Mouse (Mus musculus) myocyte (in vitro differentiated cells): ENCODE data around the gene Olfr465-ps1. TPM values are rescaled to one million over a fixed set of nuclear protein-coding genes. Genes with fewer than 3 reads are reported as not detected.

Experiments
- H3K27me3 ChIP-seq: one replicate; pipeline ENCODE4 v1.6.1; 2011; ENCODE audit not compliant: control insufficient read depth, insufficient read depth, insufficient read length
- H3K36me3 ChIP-seq: one replicate; pipeline ENCODE4 v1.6.1; 2011; ENCODE audit not compliant: control insufficient read depth, insufficient read depth
- H3K4me2 ChIP-seq: one replicate; pipeline ENCODE4 v1.6.1; 2011; ENCODE audit warnings: low read depth, control low read depth
- H3K4me3 ChIP-seq: one replicate; pipeline ENCODE4 v1.5.1; 2011; ENCODE audit warnings: mild to moderate bottlenecking, control low read depth, moderate library complexity
- H3K79me2 ChIP-seq: one replicate; pipeline ENCODE4 v1.6.1; 2011; ENCODE audit not compliant: control insufficient read depth, insufficient read depth
- H3ac ChIP-seq: one replicate; pipeline ENCODE4 v1.6.1; 2011; ENCODE audit not compliant: control insufficient read depth, insufficient read length
- CEBPB ChIP-seq: IDR thresholded peaks from 2 replicates; pipeline ENCODE4 v1.6.1; 2011; ENCODE audit warnings: mild to moderate bottlenecking, moderate library complexity; ENCODE audit not compliant: poor library complexity, insufficient read depth, severe bottlenecking
- E2F4 ChIP-seq: IDR thresholded peaks from one replicate; pipeline ENCODE4 v1.6.1; 2011; ENCODE audit warnings: mild to moderate bottlenecking, control low read depth, moderate library complexity; ENCODE audit not compliant: insufficient read depth
- MAX ChIP-seq: IDR thresholded peaks from one replicate; pipeline ENCODE4 v1.6.1; 2011; ENCODE audit warnings: low read depth, mild to moderate bottlenecking, control low read depth
- MYOD1 ChIP-seq, 3 experiments: IDR thresholded peaks; one replicate each; pipeline ENCODE4 v1.6.1; 2011; ENCODE audit warnings: control low read depth in 2 of 3, low read depth in 2 of 3, mild to moderate bottlenecking in 2 of 3, moderate library complexity in 1 of 3; ENCODE audit not compliant: insufficient read length in 2 of 3, control insufficient read depth in 1 of 3
- MYOG ChIP-seq, 3 experiments: IDR thresholded peaks; one replicate each; pipeline ENCODE4 v1.6.1; 2011; ENCODE audit warnings: control low read depth in 2 of 3, low read depth in 2 of 3, mild to moderate bottlenecking in 2 of 3; ENCODE audit not compliant: insufficient read length in 2 of 3, control insufficient read depth in 1 of 3, insufficient read depth in 1 of 3
- POLR2A ChIP-seq: IDR thresholded peaks from one replicate; pipeline ENCODE4 v1.6.1; 2011; ENCODE audit warnings: low read depth, mild to moderate bottlenecking, control low read depth, moderate library complexity; ENCODE audit not compliant: insufficient read length
- POLR2AphosphoS2 ChIP-seq: IDR thresholded peaks from one replicate; pipeline ENCODE4 v1.6.1; 2011; ENCODE audit warnings: low read depth, control low read depth; ENCODE audit not compliant: insufficient read length
- REST ChIP-seq: IDR thresholded peaks from one replicate; pipeline ENCODE4 v1.6.1; 2011; ENCODE audit warnings: mild to moderate bottlenecking, control low read depth, moderate library complexity; ENCODE audit not compliant: insufficient read depth, insufficient read length
- SRF ChIP-seq: IDR thresholded peaks from one replicate; pipeline ENCODE4 v1.6.1; 2011; ENCODE audit warnings: low read depth; ENCODE audit not compliant: control insufficient read depth, insufficient read length
- TCF12 ChIP-seq: IDR thresholded peaks from one replicate; pipeline ENCODE4 v1.6.1; 2011; ENCODE audit warnings: mild to moderate bottlenecking, control low read depth; ENCODE audit not compliant: poor library complexity, insufficient read depth, severe bottlenecking
- TCF3 ChIP-seq: IDR thresholded peaks from one replicate; pipeline ENCODE4 v1.6.1; 2011; ENCODE audit warnings: low read depth, control low read depth; ENCODE audit not compliant: insufficient read length
- USF1 ChIP-seq: IDR thresholded peaks from one replicate; pipeline ENCODE4 v1.6.1; 2011; ENCODE audit warnings: low read depth, mild to moderate bottlenecking, control low read depth, moderate library complexity
- polyA plus RNA-seq: library from polyadenylated mRNA; unstranded; fragments of >200 nt; fragmentation: generic; extraction: Trizol; gene quantifications from one replicate; pipeline ENCODE4 v1.2.1, GENCODE M21; 2012; ENCODE audit warnings: missing spikeins

Gene Olfr465-ps1
- not detected for polyA plus RNA-seq

GRCm38 (mm10) chr13:65137789-65138188, at the start of gene Olfr465-ps1:
Gene Olfr465-ps1, plus strand, starts transcription at chr13:65138089.
- Histone ChIP-seq H3K79me2 (no peaks in the 10 kb centered on the region), H3K4me3 (no peak within 1 kb of the TSS), H3K27me3 (no peaks in the 10 kb centered on the region), H3ac (no peak within 1 kb of the TSS), H3K4me2 (no peak within 1 kb of the TSS), H3K36me3 (no peaks in the 10 kb centered on the region)
- TF ChIP-seq MYOG (IDR thresholded peaks at IDR 0.05; ENCODE audit: control insufficient read depth in 1 of 3, insufficient read depth in 1 of 3, insufficient read length in 2 of 3, low read depth in 2 of 3), result no peak
- no peak for TF ChIP-seq POLR2A
- no peak for TF ChIP-seq REST
- TF ChIP-seq TCF12, result no peak
- no peak for TF ChIP-seq MAX
- TF ChIP-seq POLR2AphosphoS2, result no peak
- TF ChIP-seq TCF3, result no peak
- TF ChIP-seq E2F4, result no peak
- TF ChIP-seq SRF, result no peak
- no peak for TF ChIP-seq MYOD1 (IDR thresholded peaks at IDR 0.05; ENCODE audit: control insufficient read depth in 1 of 3, insufficient read length in 2 of 3, low read depth in 2 of 3)
- TF ChIP-seq CEBPB, result no peak
- no peak for TF ChIP-seq USF1

DNA sequence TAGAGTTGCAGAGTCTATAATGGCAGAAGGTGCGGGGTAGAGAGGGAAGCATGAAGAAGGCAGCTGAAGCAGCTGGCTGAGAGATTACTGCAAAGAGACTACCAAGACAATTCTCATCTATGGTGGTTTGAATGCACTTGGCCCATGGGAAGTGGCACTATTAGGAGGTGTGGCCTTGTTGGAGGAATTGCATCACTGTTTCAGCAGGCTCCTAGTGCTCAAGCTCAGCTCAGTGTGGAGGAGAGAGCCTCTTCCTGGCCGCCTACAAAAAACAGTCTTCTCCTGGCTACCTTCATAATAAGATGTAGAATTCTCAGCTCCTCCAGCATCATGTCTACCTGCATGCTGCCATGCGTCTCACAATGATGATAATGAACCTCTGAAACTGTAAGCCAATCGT, 42.0 kb upstream of the Olfr465-ps1 start:
- Histone ChIP-seq H3K4me3 (no peak overlapping the region), H3K79me2 (peaks cover 10% of the 10 kb centered on the region), H3ac (no peak overlapping the region), H3K4me2 (no peak overlapping the region), H3K36me3 (no peaks in the 10 kb centered on the region), H3K27me3 (no peaks in the 10 kb centered on the region)
- no peak for TF ChIP-seq CEBPB
- no peak for TF ChIP-seq POLR2AphosphoS2
- TF ChIP-seq MAX, result no peak
- TF ChIP-seq SRF, result no peak
- no peak for TF ChIP-seq E2F4
- no peak for TF ChIP-seq REST
- TF ChIP-seq TCF3, result no peak
- no peak for TF ChIP-seq MYOD1 (IDR thresholded peaks at IDR 0.05; ENCODE audit: control insufficient read depth in 1 of 3, insufficient read length in 2 of 3, low read depth in 2 of 3)
- no peak for TF ChIP-seq USF1
- TF ChIP-seq POLR2A, result no peak
- no peak for TF ChIP-seq TCF12
- no peak for TF ChIP-seq MYOG (IDR thresholded peaks at IDR 0.05; ENCODE audit: control insufficient read depth in 1 of 3, insufficient read depth in 1 of 3, insufficient read length in 2 of 3, low read depth in 2 of 3)

DNA sequence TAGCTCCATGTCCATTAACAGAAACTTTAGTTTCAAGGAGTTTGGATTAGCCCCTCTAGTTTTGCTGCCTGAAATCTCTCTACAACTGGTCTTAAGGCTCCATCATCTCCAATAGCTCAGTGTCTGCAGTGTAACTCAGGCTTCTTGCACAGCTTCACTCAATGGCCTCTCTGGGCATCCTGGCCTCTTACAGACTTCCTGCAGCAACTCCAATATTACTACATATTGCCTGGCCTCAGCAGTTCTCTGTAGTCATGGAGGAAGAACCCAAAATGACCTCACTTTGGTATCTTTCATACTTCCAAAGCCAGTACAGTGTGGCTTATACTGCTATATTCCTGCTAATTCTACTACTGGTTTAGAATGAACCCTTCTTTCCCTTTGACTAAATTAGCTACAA, 40.9 kb upstream of the Olfr465-ps1 start:
- no peak overlapping the region for H3ac ChIP-seq
- no peak overlapping the region for H3K4me2 ChIP-seq
- peaks cover 16% of the 10 kb centered on the region for H3K79me2 ChIP-seq
- H3K4me3 ChIP-seq, result no peak overlapping the region
- no peaks in the 10 kb centered on the region for H3K27me3 ChIP-seq
- no peaks in the 10 kb centered on the region for H3K36me3 ChIP-seq
- TF ChIP-seq CEBPB, result no peak
- TF ChIP-seq SRF, result no peak
- no peak for TF ChIP-seq POLR2A
- no peak for TF ChIP-seq TCF12
- no peak for TF ChIP-seq E2F4
- no peak for TF ChIP-seq TCF3
- no peak for TF ChIP-seq USF1
- no peak for TF ChIP-seq REST
- no peak for TF ChIP-seq POLR2AphosphoS2
- no peak for TF ChIP-seq MYOG (IDR thresholded peaks at IDR 0.05; ENCODE audit: control insufficient read depth in 1 of 3, insufficient read depth in 1 of 3, insufficient read length in 2 of 3, low read depth in 2 of 3)
- no peak for TF ChIP-seq MAX
- TF ChIP-seq MYOD1 (IDR thresholded peaks at IDR 0.05; ENCODE audit: control insufficient read depth in 1 of 3, insufficient read length in 2 of 3, low read depth in 2 of 3), result no peak

- Histone ChIP-seq H3ac (no peak overlapping the region), H3K79me2 (peaks cover 28% of the 10 kb centered on the region), H3K4me3 (no peak overlapping the region), H3K4me2 (no peak overlapping the region), H3K36me3 (no peaks in the 10 kb centered on the region), H3K27me3 (no peaks in the 10 kb centered on the region)
- TF ChIP-seq SRF (no peak), MYOG (IDR thresholded peaks at IDR 0.05; ENCODE audit: control insufficient read depth in 1 of 3, insufficient read depth in 1 of 3, insufficient read length in 2 of 3, low read depth in 2 of 3) (no peak), TCF3 (no peak), MYOD1 (IDR thresholded peaks at IDR 0.05; ENCODE audit: control insufficient read depth in 1 of 3, insufficient read length in 2 of 3, low read depth in 2 of 3) (no peak), E2F4 (no peak), TCF12 (no peak), USF1 (no peak)
These were observed 37.2 kb upstream of the Olfr465-ps1 start for GRCm38 (mm10) chr13:65100678-65101077.
